Mouse (Mus musculus) liver, embryonic 11.5 days (tissue): ENCODE measurements at regions not wholly inside any gene's neighbourhood (a gene's known extent, or its start where the extent isn't known, plus 50 kb on each side); places are given as distances from the start of the nearest gene placed in this dataset.
A peak's percentile ranks its signal among the peaks of the same experiment; 100 is the strongest.

Experiments used
- ATAC-seq: fragments of 200-750 bp; cut with Nextera tagmentation; replicated peaks from 2 replicates; pipeline ENCODE4 v1.8.0; 2017; ENCODE audit warnings: moderate number of reproducible peaks, mild to moderate bottlenecking, moderate TSS enrichment, moderate library complexity; ENCODE audit not compliant: low FRiP score
- DNase-seq: peaks from one replicate; pipeline ENCODE4 v3.0.0-alpha.2; 2017; ENCODE audit warnings: low spot score
- H3K27ac ChIP-seq: fragments of 300-500 bp; sonication (generic); 2 replicates; pipeline ENCODE4 v1.5.1; 2014; ENCODE audit warnings: mild to moderate bottlenecking, low read depth, low read length, control low read depth
- H3K27me3 ChIP-seq: fragments of 300-500 bp; sonication (generic); replicated peaks from 2 replicates; pipeline ENCODE4 v1.6.1; 2014; ENCODE audit warnings: low read length, mixed read lengths; ENCODE audit not compliant: control insufficient read depth, insufficient read depth
- H3K36me3 ChIP-seq: fragments of 300-500 bp; sonication (generic); 2 replicates; pipeline ENCODE4 v1.6.1; 2014; ENCODE audit warnings: mild to moderate bottlenecking, low read length, moderate library complexity, mixed read lengths; ENCODE audit not compliant: control insufficient read depth, insufficient read depth
- H3K4me1 ChIP-seq: fragments of 300-500 bp; sonication (generic); replicated peaks from 2 replicates; pipeline ENCODE4 v1.6.1; 2014; ENCODE audit warnings: low read length, mixed read lengths; ENCODE audit not compliant: control insufficient read depth, insufficient read depth
- H3K4me2 ChIP-seq: fragments of 300-500 bp; sonication (generic); 2 replicates; pipeline ENCODE4 v1.6.1; 2014; ENCODE audit warnings: mild to moderate bottlenecking, control low read depth, moderate library complexity
- H3K4me3 ChIP-seq: fragments of 300-500 bp; sonication (generic); 2 replicates; pipeline ENCODE4 v1.5.1; 2014; ENCODE audit warnings: low read depth, low read length, control low read depth
- H3K9ac ChIP-seq: fragments of 300-500 bp; sonication (generic); 2 replicates; pipeline ENCODE4 v1.6.1; 2014; ENCODE audit warnings: low read depth, low read length, control low read depth
- H3K9me3 ChIP-seq: fragments of 300-500 bp; sonication (generic); 2 replicates; pipeline ENCODE4 v1.6.1; 2016; ENCODE audit warnings: low read length, inconsistent platforms, mixed read lengths; ENCODE audit not compliant: control insufficient read depth
- WGBS: fragments of 180-500 bp; shearing (Covaris S2); extraction: QIAGEN DNeasy Blood & Tissue Kit; methylation state at CpG from one replicate; pipeline ENCODE4 v1.1.7; 2014; 5-methylcytosine and 5-hydroxymethylcytosine counted together

GRCm38 (mm10) chr15:96830578-96830977, 131.0 kb upstream of the Slc38a2 start:
- Histone ChIP-seq H3K4me2 (no peak overlapping the region), H3K27ac (no peak overlapping the region), H3K9ac (no peak overlapping the region), H3K9me3 (no peaks in the 10 kb centered on the region), H3K4me1 (0 out of 2 replicates have a peak, but pooled peaks cover 2% of the 10 kb centered on the region), H3K27me3 (no peaks in the 10 kb centered on the region), H3K36me3 (no peaks in the 10 kb centered on the region), H3K4me3 (no peak overlapping the region)
- DNase-seq (no peak), ATAC-seq (no peak)
- WGBS: 89% methylated on average over 11 of the region's 11 CpGs

DNA sequence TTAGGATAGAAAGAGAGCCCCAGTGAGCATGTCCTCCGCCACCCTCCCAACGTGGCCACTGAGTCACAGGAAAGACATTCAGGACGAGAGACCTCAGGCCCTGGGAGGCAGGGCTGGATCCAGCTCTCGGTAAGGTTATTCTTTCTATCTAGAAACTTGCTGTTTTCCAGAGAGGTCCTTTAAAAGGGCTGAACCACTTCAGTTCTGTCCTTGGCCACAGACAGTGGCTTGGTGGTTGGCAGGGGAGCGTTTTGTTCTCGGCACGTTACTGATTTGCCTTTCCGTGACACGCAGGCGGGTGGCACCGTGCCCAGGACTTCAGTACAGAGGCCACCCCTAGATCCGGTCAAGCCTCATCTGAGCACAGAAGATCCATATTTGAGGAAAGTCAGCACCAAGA, 130.4 kb upstream of the Slc38a2 start:
- Histone ChIP-seq H3K4me1 (0 out of 2 replicates have a peak, but pooled peaks cover 2% of the 10 kb centered on the region), H3K9ac (no peak overlapping the region), H3K27ac (no peak overlapping the region), H3K4me3 (no peak overlapping the region), H3K4me2 (no peak overlapping the region), H3K36me3 (no peaks in the 10 kb centered on the region), H3K27me3 (no peaks in the 10 kb centered on the region), H3K9me3 (no peaks in the 10 kb centered on the region)
- ATAC-seq (no peak), DNase-seq (no peak)
- 95% methylated on average over 12 of the region's 12 CpGs for WGBS

DNA sequence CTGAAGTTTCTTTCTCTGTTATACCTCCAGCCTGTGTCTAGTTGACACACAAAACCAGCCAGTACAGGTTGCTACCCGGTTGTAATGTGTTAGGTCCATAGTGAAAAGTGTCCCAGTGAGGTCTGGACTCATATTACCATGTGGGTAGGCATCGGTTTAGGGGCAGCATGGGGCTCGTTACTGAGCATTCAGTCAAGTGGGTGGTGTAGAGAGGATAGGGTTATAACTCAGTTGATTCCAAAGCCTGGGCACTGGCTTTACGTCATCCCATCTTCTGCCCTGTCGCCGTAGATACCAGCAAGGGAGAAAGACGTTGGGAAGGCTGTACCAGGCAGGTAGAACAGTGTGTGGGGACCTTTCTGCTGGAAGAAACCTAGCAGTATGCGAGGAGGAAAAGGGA, 129.2 kb upstream of the Slc38a2 start:
- Histone ChIP-seq H3K4me3 (no peak overlapping the region), H3K27me3 (no peaks in the 10 kb centered on the region), H3K4me1 (0 out of 2 replicates have a peak, but pooled peaks cover 2% of the 10 kb centered on the region), H3K27ac (no peak overlapping the region), H3K9me3 (no peaks in the 10 kb centered on the region), H3K9ac (no peak overlapping the region), H3K36me3 (no peaks in the 10 kb centered on the region), H3K4me2 (no peak overlapping the region)
- DNase-seq (no peak), ATAC-seq (no peak)
- 83% methylated on average over 8 of the region's 8 CpGs for WGBS

DNA sequence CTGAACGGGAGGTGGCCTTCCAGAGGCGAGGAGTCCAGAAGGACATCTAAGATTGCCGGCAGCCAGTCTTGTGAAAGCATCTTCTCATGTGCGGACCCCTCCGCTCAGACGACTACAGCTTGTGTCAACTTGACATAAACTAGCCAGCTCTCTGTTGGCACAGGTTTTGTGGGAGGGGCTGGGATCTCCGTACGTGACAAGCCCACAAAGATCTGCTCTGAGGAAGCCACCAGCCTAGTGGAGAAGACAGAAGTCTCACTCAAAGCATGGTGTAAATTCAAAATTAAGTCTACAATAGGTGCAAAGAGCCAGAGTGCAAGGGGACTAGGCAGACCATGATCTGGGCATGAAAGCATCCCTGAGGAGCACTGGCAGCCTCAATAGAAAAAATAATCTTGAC, 128.4 kb upstream of the Slc38a2 start:
- Histone ChIP-seq H3K9ac (no peak overlapping the region), H3K4me2 (no peak overlapping the region), H3K27ac (no peak overlapping the region), H3K27me3 (no peaks in the 10 kb centered on the region), H3K36me3 (no peaks in the 10 kb centered on the region), H3K4me1 (0 out of 2 replicates have a peak, but pooled peaks cover 2% of the 10 kb centered on the region), H3K9me3 (no peaks in the 10 kb centered on the region), H3K4me3 (no peak overlapping the region)
- ATAC-seq (no peak), DNase-seq (no peak)
- WGBS: 75% methylated on average over 8 of the region's 8 CpGs

DNA sequence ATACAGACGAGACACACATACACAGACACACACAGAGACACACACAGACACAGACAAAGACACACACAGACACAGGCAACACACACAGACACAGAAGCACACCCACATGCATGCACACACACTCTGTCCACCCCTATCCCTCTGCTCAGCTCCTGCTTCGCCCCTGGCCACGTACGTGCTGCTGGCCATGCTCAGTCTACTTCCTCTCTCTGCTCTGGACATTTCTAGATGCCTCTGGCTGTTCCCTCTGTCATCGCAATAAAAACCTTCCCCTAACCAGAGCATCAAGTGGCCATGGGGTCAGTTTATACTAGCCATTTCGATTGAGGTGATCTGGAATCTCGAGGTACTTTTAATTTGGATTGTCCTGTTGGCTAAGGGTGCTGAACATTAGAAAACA, 118.9 kb upstream of the Slc38a2 start:
- no peak overlapping the region for H3K4me2 ChIP-seq
- no peak overlapping the region for H3K9ac ChIP-seq
- no peaks in the 10 kb centered on the region for H3K36me3 ChIP-seq
- 69% methylated on average over 7 of the region's 7 CpGs for WGBS
- no peaks in the 10 kb centered on the region for H3K9me3 ChIP-seq
- no peak for ATAC-seq
- H3K4me3 ChIP-seq: no peak overlapping the region
- no peaks in the 10 kb centered on the region for H3K27me3 ChIP-seq
- H3K27ac ChIP-seq: no peak overlapping the region
- no peak for DNase-seq
- H3K4me1 ChIP-seq: no peaks in the 10 kb centered on the region

GRCm38 (mm10) chr15:96817626-96818025, 118.1 kb upstream of the Slc38a2 start:
- DNase-seq: no peak

GRCm38 (mm10) chr15:96816997-96817570, 117.6 kb upstream of the Slc38a2 start:
- WGBS: 55% methylated on average over 5 of the region's 5 CpGs

More at GRCm38 (mm10) chr15:96817626-96818025, 118.1 kb upstream of the Slc38a2 start:
- no peak overlapping the region for H3K27ac ChIP-seq
- H3K9ac ChIP-seq: no peak overlapping the region
- H3K4me3 ChIP-seq: no peak overlapping the region
- no peaks in the 10 kb centered on the region for H3K9me3 ChIP-seq
- H3K4me2 ChIP-seq: no peak overlapping the region
- WGBS: 60% methylated on average over 5 of the region's 5 CpGs
- H3K4me1 ChIP-seq: no peaks in the 10 kb centered on the region
- H3K27me3 ChIP-seq: no peaks in the 10 kb centered on the region
- no peaks in the 10 kb centered on the region for H3K36me3 ChIP-seq
- ATAC-seq: no peak

DNA sequence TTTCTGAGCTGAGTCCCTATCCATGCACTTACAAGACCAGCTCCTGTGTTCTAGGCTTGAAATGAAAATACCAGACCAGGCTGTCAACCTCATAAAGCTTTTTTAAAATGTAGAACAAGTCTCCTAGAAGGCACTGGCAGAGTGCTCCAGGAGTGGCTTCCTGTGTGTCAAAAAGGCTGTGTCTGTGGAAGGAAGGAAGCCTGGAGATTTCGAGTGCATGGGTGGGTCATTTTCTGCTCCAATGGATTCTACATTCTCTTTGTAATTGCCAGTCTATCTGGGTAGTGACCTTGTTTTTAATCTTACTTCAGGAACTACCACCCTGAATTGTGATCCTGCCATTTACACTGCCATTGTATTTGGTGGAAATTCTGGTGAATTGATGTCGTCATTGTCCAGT, 113.9 kb upstream of the Slc38a2 start:
- H3K36me3 ChIP-seq: no peaks in the 10 kb centered on the region
- H3K4me1 ChIP-seq: no peaks in the 10 kb centered on the region
- H3K4me2 ChIP-seq: no peak overlapping the region
- WGBS: 85% methylated on average over 2 of the region's 2 CpGs
- H3K9me3 ChIP-seq: no peaks in the 10 kb centered on the region
- no peak for ATAC-seq
- no peaks in the 10 kb centered on the region for H3K27me3 ChIP-seq
- no peak for DNase-seq
- H3K4me3 ChIP-seq: no peak overlapping the region
- no peak overlapping the region for H3K9ac ChIP-seq
- H3K27ac ChIP-seq: no peak overlapping the region

More at GRCm38 (mm10) chr15:96816997-96817570, 117.6 kb upstream of the Slc38a2 start:
- ATAC-seq (no peak), DNase-seq (no peak)
- Histone ChIP-seq H3K4me3 (no peak overlapping the region), H3K9ac (no peak overlapping the region), H3K4me2 (no peak overlapping the region), H3K4me1 (no peaks in the 10 kb centered on the region), H3K27me3 (no peaks in the 10 kb centered on the region), H3K27ac (no peak overlapping the region), H3K36me3 (no peaks in the 10 kb centered on the region), H3K9me3 (no peaks in the 10 kb centered on the region)

DNA sequence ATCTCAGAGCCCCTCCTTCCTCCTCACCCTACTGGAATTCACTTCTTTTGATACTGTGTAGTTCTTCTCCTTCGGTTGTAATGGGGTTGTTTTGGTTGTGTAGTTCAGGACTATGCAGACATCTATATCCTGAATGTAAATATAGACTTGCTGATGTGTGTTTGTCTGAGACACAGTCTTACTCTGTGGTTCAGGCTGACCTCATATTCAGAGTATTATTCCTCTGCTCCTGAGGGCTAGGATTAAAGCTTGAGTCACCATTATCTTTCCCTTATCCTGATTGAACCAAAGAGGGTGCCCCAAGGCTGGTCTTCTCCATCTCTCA, 103.2 kb upstream of the Slc38a2 start:
- H3K9me3 ChIP-seq: no peaks in the 10 kb centered on the region
- peaks cover 18% of the 10 kb centered on the region for H3K4me1 ChIP-seq
- no peak overlapping the region for H3K27ac ChIP-seq
- H3K9ac ChIP-seq: no peak overlapping the region
- no peak for DNase-seq
- H3K36me3 ChIP-seq: no peaks in the 10 kb centered on the region
- 36% methylated on average over 1 of the region's 1 CpGs for WGBS
- H3K4me2 ChIP-seq: no peak overlapping the region
- peak; percentile 34 for ATAC-seq
- H3K27me3 ChIP-seq: no peaks in the 10 kb centered on the region
- no peak overlapping the region for H3K4me3 ChIP-seq
